Mouse (Mus musculus) CD4-positive, CD25-positive, alpha-beta regulatory T cell, adult 2 months (primary cell): ENCODE results near the gene Thtpa.
A peak's percentile ranks its signal among the peaks of the same experiment; 100 is the strongest.

Experiments used
- DNase-seq: peaks from one replicate; pipeline ENCODE4 v3.0.0-alpha.2; 2012; ENCODE audit warnings: low read depth, low spot score

Gene Thtpa

GRCm38 (mm10) chr14:55077481-55078365, 16.9 kb upstream of the Thtpa start:
- DNase-seq = no peak

- DNase-seq = no peak
Observed at GRCm38 (mm10) chr14:55078366-55078989, 16.1 kb upstream of the Thtpa start.

GRCm38 (mm10) chr14:55079214-55079970, 15.2 kb upstream of the Thtpa start:
- DNase-seq = peak; percentile 88

DNA sequence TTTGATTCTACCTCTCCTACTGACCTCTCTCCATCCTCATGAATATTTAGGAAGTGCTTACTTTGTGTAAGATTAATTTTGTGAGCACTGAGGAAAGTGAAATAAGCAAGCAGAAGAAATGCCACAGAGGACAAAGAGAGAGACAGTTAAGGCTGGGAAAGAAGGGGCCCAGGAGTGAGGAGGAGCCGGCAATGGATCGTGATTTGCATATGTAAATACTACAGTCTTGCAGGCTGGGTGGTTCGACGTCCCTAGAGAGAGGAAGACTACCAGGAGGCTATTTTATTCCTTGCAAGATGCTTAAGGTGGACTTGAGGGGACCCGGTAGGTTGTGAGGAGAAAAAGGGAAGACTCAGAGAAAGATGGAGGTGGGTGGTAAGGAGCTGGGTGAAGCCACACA, 13.5 kb upstream of the Thtpa start:
- DNase-seq = no peak

GRCm38 (mm10) chr14:55083481-55083880, 11.1 kb upstream of the Thtpa start:
- DNase-seq = no peak

GRCm38 (mm10) chr14:55085324-55086008, 9.1 kb upstream of the Thtpa start:
- no peak for DNase-seq

- no peak for DNase-seq
Observed at GRCm38 (mm10) chr14:55086009-55086514, 8.5 kb upstream of the Thtpa start.

DNA sequence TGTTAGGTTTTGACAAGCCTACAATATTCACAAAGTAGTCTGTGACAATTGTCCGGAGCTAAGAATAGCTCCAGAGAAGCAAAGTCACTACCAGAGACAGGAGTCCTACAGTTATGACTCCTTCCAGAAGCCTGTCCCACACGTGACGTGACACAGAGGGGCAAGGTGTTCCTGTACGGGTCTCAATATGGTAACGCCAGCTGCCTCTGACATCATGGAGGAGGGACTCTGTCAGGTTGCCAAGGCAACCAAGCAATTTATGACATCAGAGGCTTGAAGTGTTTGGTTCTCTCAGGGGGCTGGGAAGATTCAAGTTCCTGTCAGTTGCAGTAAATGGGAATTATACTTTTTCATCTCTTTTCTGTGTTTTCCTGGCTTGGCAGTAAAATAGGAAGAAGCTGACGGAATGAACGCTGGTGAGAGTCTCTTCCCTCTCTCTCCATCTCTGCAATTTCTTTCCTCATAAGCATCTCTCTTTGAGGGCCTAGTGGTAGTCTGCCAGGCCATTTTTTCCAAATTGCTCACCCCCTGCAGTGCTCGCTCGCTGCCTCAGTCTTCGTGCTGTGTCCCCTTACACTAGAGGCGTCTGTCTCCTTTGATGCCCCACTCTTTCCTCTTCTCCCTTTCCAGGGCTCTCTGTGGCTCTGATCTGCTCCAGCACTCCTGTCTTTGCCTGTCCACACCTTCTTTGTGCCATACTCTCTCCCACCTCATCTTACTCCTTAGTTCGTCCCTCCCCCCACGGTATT, 5.2 kb upstream of the Thtpa start:
- DNase-seq = peak; percentile 32

- no peak for DNase-seq
Observed at GRCm38 (mm10) chr14:55091209-55091865, 3.2 kb upstream of the Thtpa start.

GRCm38 (mm10) chr14:55092011-55092577, 2.5 kb upstream of the Thtpa start, which contains the start of gene Zfhx2:
Gene Zfhx2, minus strand, starts transcription at chr14:55092324.
- peak; percentile 94 for DNase-seq

GRCm38 (mm10) chr14:55093927-55094326, 657 bp upstream of the Thtpa start:
- DNase-seq = peak; percentile 61

- no peak for DNase-seq
Observed at GRCm38 (mm10) chr14:55095263-55095662, 679 bp downstream of the Thtpa start.

- no peak for DNase-seq
Observed at GRCm38 (mm10) chr14:55095671-55096070, 1.1 kb downstream of the Thtpa start.

DNA sequence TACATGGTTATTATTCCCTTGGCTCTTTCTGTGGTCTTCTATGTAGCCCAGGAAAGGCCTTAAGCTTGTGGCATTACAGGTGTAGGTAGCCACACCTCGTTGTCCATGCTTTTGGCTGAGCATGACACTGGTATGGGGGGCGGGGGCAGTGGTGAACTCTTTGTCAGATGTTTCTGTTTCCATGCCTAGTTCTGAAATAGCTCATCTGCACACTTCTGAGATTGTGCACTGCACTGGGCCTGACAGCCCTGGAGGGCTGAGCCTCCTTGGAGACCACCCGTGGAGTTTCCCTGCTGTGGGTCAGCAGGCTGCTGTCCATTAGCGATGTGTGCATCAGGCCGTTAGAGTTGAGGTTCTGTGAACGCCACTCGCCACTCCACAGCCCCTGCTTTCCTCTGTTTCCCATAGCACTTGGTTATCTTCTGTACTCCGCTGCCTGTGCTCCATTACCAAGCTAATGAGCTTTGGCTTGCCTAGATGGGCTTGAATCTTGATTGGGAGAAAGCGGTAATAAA, 2.0 kb downstream of the Thtpa start:
- no peak for DNase-seq

- DNase-seq = peak; percentile 60
Observed at GRCm38 (mm10) chr14:55097646-55098045, 3.1 kb downstream of the Thtpa start.

GRCm38 (mm10) chr14:55098067-55098466, 3.5 kb downstream of the Thtpa start:
- DNase-seq = peak; percentile 90

DNA sequence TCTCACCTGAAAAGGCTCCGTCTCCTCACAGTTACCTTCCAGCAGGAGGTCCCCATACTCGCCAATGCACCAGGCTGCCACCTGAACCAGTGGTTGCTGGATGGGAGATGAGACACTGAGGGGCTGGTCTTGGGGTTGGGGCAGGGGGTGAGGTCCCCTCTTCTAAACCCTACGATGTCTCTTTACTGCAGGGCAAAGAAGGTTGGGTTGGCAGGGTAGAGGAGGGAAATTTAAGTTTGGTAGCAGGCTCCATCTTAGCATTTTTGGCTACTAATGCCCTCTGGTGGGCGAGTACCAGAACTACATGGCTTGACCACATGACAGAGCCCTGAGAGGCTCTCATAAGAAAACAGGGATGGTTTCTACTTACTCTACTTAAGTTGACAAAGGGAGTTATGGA, 7.0 kb downstream of the Thtpa start:
- peak; percentile 77 for DNase-seq

DNA sequence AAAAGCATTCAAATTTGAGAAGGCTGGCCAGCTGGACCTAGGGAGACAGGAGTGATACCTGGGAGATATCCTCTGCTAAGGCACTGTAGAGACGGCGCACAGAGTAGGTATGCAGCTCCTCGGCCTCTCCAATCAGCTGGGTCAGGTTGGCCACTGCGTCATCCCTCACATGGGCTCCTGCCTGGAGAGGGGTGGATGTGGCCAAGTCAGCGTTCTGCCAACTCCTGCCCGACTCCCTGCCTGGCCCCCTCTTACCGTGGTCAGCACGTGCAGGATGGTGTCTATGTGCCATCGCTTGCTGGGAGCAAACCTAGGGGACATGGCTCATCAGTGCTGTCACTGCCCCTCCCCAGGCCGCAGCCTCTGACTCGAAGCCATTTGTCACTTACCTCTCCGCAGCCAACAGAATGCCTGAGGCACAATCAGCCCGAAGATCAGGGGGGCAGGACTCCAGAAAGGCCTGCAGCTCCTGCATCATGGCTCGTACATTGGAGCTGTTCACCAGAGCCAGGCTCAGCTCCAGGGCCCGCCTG, 7.7 kb downstream of the Thtpa start:
- DNase-seq = no peak

DNA sequence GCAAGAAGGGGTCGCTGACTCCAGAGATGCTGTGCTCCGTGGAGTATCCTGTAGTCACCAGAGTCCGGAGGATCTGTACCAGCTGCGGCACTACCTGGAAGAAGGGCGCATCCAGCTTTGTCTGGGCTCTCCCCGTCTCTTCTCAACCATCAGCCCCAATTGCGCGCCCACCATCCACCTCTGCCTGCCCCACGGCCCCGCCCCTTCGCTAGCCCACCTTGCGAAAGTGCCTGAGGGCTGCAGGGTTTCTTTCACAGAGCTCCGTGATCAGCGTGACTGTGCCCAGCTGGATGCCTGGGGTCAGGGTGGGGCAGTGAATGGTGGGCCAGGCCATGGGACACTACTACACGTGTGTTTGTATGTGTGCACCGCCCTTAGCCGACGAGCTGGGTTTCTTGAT, 9.8 kb downstream of the Thtpa start:
- DNase-seq = peak; percentile 6
